Mouse (Mus musculus): Measurements from ENCODE around the gene Tubb2a. TPM values are rescaled to one million over a fixed set of nuclear protein-coding genes. Genes with fewer than 3 reads are reported as not detected.

The Tubb2a gene
- total RNA-seq, 1 experiment from 2014 or later: 7.3 TPM

DNA sequence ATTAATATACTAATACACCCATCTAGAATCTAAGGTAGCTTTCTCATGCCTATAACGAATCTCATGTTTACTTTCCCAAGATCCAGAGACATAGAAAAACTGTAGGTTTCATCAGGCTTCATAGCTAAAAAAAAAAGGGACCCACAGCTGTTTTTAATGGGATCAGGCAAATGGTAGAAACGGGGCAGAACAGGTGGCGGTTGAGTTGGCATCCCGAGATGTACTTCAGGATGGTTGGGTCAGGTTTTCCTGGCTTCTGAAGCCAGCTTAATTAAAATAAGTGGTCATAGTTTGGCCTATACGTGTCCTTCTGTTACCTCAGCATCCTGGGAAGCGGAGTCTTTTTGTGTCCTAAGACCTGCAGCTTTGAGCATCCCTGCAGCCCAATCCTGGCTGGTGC, 6.0 kb downstream of the Tubb2a start:
- no peak for ATAC-seq (replicated peaks in 1 of 2; ENCODE audit: insufficient read depth in 1 of 2, low FRiP score in 2 of 2, low TSS enrichment in 1 of 2, low read depth in 1 of 2, poor library complexity in 2 of 2, severe bottlenecking in 2 of 2)

DNA sequence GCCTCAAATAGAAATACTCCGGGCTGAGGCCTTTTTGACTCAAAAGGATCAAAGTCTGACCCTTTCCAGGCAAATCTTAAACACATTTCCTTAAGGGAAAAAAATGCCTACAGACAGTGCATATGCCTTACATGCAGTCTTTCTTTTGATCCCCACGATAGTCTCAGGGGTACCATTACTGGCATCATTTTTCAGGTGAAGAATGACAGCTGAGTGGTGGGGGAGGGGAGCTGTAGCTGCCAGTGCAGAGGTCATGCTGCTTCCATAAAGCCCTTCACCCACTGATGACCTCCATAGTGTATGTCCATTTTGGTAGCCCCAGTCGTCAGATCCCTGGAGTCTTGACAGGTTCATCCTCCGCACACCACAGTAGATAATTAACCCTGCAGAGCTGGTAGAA, 7.5 kb downstream of the Tubb2a start:
- ATAC-seq (replicated peaks in 1 of 2; ENCODE audit: insufficient read depth in 1 of 2, low FRiP score in 2 of 2, low TSS enrichment in 1 of 2, low read depth in 1 of 2, poor library complexity in 2 of 2, severe bottlenecking in 2 of 2): no peak

DNA sequence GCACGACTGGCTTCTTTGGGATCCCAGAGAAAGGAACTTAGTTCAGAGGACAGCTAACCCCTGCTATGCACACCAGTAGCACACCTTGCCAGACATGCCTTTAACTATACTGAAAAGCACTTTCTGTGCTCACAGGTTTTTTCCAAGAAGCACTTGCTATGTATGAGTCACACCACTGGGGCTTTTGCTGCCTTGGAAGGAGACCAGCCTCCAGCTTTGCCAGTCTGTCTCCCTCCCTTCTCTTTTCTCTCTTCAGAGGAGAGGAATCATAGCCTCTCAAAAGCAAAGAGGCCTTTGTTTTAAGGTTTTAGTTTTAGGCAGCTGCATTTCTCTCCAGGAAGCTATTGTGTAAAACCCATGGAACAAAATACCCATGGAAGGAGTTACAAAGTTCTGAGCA, 11.5 kb downstream of the Tubb2a start:
- no peak for ATAC-seq (replicated peaks in 1 of 2; ENCODE audit: insufficient read depth in 1 of 2, low FRiP score in 2 of 2, low TSS enrichment in 1 of 2, low read depth in 1 of 2, poor library complexity in 2 of 2, severe bottlenecking in 2 of 2)

DNA sequence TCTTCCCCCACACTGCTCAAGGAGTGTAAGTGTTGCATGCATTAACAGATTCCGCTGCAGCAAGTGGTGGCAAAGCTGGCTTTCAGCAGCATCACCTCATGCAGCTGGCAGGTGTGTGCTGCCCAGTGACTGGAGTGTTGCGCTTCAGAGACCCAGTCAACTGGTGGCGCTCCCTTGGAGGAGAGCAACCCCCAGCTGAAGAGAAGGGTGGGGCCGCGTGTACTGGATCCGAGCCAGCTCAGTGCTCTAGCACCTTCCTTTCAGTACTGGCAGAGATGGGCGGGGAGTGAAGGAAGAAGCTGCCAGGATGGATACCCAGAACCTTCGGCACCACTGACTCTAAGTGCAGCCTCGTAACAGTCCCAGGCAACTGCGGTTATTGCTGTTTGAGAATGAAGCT, 15.3 kb downstream of the Tubb2a start:
- ATAC-seq (replicated peaks in 1 of 2; ENCODE audit: insufficient read depth in 1 of 2, low FRiP score in 2 of 2, low TSS enrichment in 1 of 2, low read depth in 1 of 2, poor library complexity in 2 of 2, severe bottlenecking in 2 of 2): no peak

DNA sequence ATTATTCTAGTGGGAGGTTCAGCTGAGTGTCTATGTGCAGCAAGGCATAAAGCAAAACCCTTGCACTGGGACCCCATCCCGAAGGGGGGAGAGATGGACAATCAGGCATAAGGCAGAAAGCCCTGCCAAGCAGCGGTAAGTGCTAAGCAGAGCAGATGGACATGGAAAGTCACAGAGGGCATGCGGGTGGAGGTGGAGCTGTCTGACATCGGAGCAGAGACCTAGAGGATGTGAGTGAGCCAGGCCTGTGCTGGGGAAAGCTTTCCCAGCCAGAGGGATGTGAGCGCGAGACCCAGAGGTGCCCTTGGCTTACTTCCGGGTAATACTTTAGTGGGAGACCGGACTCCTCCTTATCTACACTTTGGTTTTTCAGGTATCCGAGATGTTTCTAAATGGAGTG, 17.7 kb downstream of the Tubb2a start:
- ATAC-seq (replicated peaks in 1 of 2; ENCODE audit: insufficient read depth in 1 of 2, low FRiP score in 2 of 2, low TSS enrichment in 1 of 2, low read depth in 1 of 2, poor library complexity in 2 of 2, severe bottlenecking in 2 of 2): no peak

DNA sequence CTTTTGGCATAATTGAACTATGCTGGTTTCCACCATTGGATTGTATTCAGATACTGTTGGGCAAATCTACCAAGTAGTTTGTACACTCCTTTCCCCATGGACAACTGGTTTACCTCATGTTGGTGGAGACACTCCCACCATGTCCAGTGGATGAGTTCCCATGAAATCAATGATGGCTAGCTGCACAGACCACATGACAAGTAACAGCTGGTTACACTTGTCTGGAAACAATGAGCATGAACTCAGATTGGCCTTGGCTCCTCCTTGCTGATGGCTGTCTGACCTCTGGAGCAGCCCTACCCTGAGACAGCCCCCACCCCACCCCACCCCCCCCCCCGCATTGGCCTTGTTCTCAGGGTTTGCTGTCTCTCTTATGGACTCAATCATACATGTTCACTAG, 20.6 kb downstream of the Tubb2a start:
- ATAC-seq (replicated peaks in 1 of 2; ENCODE audit: insufficient read depth in 1 of 2, low FRiP score in 2 of 2, low TSS enrichment in 1 of 2, low read depth in 1 of 2, poor library complexity in 2 of 2, severe bottlenecking in 2 of 2): no peak

DNA sequence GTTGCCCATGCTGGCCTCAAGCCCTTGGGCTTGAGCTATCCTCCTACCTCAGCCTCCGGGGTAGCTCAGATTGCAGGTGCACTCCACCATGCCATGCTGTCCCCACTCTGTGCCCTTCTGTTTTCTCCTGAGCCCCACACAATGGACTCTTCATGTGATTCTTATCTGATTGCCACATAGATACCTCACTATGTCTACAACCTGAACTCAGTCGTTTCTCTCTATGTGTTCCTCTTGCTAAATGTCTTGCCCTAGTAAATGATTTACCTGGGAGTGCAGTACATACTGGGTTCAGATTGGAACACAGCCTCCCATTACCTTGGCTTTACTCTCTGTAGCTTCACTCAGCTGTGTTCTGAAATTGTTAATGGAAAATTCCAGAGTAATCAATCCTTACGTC, 22.8 kb downstream of the Tubb2a start:
- no peak for ATAC-seq (replicated peaks in 1 of 2; ENCODE audit: insufficient read depth in 1 of 2, low FRiP score in 2 of 2, low TSS enrichment in 1 of 2, low read depth in 1 of 2, poor library complexity in 2 of 2, severe bottlenecking in 2 of 2)

DNA sequence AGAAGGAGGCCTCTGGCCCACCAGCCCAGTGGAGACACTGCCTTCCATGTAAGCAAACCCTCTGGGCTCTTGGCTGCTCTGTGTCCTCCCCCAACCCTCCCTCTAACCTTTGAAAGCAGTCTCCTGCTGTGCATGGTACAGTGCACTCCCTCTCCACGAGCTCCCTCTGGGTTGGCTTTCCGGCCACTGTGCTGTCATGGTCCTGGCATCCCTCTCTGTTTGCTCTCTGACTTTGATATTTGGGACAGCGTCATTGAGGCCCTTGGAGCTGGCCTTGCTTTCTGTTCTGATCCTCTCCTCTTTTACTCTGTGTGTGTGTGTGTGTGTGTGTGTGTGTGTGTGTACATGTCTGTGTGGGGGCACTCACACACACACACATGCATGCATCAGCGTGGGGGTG, 23.4 kb downstream of the Tubb2a start:
- ATAC-seq (replicated peaks in 1 of 2; ENCODE audit: insufficient read depth in 1 of 2, low FRiP score in 2 of 2, low TSS enrichment in 1 of 2, low read depth in 1 of 2, poor library complexity in 2 of 2, severe bottlenecking in 2 of 2): no peak

DNA sequence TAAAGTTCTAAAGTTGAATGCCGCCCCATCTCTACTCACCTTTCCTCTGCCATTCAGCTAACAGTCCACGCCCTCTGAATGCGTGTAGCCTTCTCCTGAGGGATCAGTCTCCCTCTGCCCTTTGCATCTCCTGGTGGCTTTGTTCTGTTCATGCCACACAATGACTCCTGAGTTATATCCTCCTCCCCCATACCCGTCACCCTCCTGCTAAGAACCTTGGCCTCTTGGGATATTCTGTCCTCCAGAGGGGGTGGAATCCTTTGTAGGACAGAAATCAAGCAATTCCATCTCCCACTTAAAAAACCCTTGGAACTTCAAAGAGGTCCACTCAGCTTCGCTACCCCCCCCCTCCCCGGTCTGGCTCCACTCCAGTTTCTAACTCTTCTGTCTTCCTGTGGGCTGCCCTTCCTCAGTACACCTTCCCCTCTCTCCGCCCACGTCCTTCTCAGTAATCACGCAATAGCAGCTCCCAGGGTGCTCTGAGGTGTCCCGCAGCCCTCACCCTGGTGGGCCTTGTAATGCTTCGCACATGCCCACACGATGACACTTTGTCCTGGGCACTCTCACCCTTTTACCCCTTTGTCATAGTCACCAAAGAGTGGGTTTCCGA, 24.0 kb downstream of the Tubb2a start:
- no peak for ATAC-seq (replicated peaks in 1 of 2; ENCODE audit: insufficient read depth in 1 of 2, low FRiP score in 2 of 2, low TSS enrichment in 1 of 2, low read depth in 1 of 2, poor library complexity in 2 of 2, severe bottlenecking in 2 of 2)

DNA sequence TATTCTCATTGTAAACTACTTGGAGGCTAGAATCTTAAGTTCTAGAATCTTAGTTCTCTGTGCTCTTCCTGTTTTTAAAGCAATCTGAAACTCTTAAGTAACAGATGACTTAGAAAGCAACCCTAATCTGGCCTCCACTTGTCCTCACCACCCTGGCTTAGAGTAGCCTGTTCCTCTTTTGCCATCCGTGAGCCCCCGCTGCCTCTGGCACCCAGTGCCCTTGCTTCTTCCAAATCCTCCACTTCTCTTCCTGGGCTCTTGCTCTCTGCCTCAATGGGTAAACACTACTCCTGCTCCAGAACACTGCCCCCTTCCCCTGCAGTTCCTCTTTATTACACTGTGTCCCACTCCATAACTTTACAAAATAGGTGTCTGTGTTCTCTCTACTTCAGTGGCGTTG, 26.1 kb downstream of the Tubb2a start:
- ATAC-seq (replicated peaks in 1 of 2; ENCODE audit: insufficient read depth in 1 of 2, low FRiP score in 2 of 2, low TSS enrichment in 1 of 2, low read depth in 1 of 2, poor library complexity in 2 of 2, severe bottlenecking in 2 of 2): peak; percentile 71 to 84

DNA sequence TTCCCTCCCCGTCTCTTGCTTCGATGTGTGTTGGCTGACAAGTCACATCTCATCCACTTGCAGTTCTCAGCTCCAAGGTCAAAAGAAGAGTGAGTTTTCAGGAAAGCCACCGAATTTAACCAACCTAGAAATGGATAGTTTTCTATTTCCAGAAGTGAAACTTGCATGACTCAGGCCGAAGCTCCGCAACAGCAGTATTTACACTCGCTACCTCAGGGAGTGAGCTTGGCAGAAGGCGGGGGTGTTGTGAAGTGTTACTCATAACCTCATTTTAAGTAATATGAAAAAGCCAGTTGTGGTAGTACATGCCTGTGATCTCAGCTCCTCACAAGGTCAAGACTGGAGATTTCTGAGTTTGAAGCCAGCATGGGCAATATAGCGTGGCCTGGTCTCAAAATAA, 27.3 kb downstream of the Tubb2a start:
- ATAC-seq (replicated peaks in 1 of 2; ENCODE audit: insufficient read depth in 1 of 2, low FRiP score in 2 of 2, low TSS enrichment in 1 of 2, low read depth in 1 of 2, poor library complexity in 2 of 2, severe bottlenecking in 2 of 2): no peak

DNA sequence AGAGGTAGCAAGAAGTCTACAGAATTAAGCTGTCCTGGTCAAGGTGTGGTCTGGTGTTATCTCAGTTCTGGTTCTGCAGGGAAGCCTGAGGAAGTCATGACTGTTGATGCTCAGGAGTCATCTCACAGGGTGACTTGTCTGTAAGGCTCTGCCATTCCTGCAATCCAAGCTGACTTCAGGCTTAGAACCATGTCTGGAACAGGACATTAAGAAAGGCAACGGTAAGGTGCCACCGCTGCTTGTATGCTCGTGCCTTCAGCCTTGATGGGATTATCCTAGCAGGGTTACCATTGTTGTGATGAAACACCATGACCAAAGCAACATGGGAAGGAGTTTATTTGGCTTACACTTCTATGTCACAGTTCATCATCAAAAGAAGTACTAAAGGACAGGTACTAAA, 30.3 kb downstream of the Tubb2a start:
- ATAC-seq (replicated peaks in 1 of 2; ENCODE audit: insufficient read depth in 1 of 2, low FRiP score in 2 of 2, low TSS enrichment in 1 of 2, low read depth in 1 of 2, poor library complexity in 2 of 2, severe bottlenecking in 2 of 2): no peak

DNA sequence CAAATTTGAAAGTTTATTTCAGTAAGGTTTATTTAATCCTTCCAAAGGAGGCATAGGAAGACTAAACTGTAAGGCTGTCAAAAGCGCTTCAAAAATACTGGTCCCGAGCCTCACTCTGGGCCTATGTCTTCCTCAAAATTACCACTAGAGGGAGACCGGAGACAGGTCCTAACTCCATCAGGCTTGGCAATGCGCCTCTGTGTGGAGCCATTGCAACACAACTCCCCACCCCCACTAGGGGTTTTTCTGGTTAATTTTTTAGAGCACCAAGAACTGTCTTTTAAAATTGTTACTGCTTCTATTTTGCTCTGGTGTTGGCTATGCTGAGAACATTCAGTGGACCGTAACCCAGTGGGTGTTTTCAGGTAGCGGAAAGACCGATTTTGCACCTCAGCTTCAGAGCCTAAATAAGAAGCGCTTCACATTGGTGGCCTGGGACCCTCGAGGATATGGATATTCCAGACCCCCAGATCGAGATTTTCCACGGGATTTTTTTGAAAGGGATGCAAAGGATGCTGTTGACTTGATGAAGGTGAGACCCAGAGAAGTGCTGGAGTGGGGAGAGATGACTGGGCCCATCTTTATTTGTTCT, 31.3 kb downstream of the Tubb2a start:
- peak; percentile 86 to 94 for ATAC-seq (replicated peaks in 1 of 2; ENCODE audit: insufficient read depth in 1 of 2, low FRiP score in 2 of 2, low TSS enrichment in 1 of 2, low read depth in 1 of 2, poor library complexity in 2 of 2, severe bottlenecking in 2 of 2)

DNA sequence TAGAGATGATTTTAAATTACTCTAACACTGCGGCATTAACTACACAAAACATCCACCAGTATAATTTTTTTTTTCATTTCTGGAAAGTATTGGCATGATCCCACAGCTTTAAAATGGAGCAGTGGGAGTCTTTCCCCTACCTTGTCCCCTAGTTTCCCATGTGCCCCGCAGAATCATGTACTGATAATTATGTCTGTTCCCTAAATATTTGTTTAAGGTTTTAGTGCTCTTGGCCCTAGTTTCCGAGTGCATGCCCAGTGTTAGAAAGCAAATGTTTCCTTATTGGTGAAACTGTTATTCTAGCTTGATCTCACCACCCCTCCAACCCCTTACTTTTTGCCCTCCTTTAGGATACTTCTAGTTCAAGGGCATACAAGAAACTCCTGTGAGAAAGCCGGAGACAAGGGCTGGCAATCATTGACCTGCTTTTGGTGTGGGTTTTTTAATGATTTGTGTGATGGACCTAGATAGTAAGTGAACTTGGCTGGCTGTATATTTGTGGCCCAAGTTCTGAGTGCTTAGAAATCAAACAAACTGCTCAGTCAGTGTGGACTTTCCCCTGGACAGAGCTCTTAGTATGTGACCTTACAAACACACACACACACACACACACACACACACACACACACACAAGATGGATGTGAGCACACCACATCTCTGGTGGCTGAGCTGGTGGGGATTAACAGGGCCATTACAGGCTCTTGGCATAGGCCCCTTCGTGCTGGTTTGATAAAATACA, 32.1 kb downstream of the Tubb2a start:
- ATAC-seq (replicated peaks in 1 of 2; ENCODE audit: insufficient read depth in 1 of 2, low FRiP score in 2 of 2, low TSS enrichment in 1 of 2, low read depth in 1 of 2, poor library complexity in 2 of 2, severe bottlenecking in 2 of 2): no peak

DNA sequence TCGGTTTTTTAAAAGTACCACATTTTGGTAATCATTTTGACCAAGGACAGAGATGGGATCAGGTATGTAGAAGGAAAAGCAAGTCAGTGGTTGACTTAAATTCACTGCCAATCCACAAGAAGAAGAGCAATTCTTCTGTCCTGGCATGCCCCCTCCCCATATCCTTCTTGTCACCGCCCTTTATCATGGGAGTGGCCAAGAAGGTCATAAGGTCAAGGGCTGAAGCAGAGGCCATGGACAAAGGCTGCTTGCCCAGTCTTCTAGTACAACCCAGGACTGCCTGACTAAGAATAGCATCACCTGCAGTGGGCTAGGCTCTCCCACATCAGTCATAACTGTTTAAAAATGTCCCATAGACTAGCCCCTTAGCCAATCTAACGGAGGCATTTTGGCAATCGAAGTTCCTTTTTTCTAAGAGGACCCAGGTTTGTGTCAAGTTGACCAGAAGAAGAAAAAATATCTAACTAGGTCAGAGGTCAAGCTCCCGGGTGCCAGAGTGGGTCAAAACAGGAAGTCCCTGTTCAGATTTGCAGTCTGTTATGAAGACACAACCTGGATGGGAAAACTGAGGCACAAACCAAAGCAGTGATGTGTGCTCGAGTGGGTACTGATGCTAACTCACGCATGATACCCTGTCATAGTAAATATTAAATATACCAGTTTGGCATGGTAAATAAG, 34.0 kb downstream of the Tubb2a start:
- no peak for ATAC-seq (replicated peaks in 1 of 2; ENCODE audit: insufficient read depth in 1 of 2, low FRiP score in 2 of 2, low TSS enrichment in 1 of 2, low read depth in 1 of 2, poor library complexity in 2 of 2, severe bottlenecking in 2 of 2)

DNA sequence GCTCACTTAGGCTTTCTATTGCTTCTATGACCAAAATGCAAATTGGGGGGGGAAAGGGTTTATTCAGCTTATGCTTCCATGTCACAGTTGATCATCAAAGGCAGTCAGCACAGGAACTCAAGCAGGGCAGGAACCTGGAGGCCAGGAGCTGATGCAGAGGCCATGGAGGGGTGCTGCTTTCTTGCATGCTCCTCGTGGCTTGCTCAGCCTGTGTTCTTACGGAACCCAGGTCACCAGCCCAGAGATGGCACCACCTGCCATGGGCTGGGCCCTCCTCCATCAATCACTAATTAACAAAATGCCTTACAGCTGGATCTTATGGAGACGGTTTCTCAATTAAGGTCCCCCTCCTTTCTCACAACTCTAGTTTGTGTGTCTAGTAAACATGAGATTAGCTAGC, 37.7 kb downstream of the Tubb2a start:
- ATAC-seq (replicated peaks in 1 of 2; ENCODE audit: insufficient read depth in 1 of 2, low FRiP score in 2 of 2, low TSS enrichment in 1 of 2, low read depth in 1 of 2, poor library complexity in 2 of 2, severe bottlenecking in 2 of 2): no peak

DNA sequence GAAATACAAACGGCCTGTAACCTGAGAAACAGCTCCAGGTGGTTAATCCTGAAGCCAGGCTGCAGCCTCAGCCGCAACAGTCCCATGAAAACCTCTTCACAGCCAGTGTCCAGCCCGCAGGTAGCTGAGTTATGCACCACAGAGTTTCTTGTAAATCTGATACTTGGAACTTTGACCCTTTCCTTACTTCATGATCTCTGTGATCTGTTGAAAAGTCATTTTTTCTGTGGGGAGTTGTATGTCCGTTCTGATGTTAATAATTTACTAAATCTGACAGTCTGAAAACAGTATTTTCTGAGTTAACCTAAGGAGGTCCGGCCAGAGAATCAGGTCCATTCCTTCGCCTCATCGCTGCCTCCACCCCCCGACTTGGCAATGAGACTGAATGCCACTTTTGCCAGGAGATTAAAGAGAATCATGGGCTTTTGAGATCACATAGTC, 38.9 kb downstream of the Tubb2a start:
- no peak for ATAC-seq (replicated peaks in 1 of 2; ENCODE audit: insufficient read depth in 1 of 2, low FRiP score in 2 of 2, low TSS enrichment in 1 of 2, low read depth in 1 of 2, poor library complexity in 2 of 2, severe bottlenecking in 2 of 2)

DNA sequence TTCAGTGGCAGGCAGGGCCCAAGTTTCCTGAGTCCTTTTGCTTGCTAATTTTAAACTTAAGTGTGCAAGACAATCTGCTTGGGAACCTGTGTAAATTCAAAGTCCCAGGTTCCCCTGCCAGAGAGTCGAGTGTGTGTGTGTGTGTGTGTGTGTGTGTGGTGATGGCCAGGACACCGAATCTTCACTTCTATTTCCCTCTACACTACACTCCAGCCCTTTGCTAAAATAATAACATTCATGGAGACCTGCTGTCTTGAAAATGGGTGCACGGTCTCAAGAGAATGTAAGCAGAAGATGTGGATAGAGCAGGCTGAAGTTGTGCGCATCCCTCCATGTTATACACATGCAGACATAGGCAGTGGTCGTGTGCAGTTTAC, 39.8 kb downstream of the Tubb2a start:
- no peak for ATAC-seq (replicated peaks in 1 of 2; ENCODE audit: insufficient read depth in 1 of 2, low FRiP score in 2 of 2, low TSS enrichment in 1 of 2, low read depth in 1 of 2, poor library complexity in 2 of 2, severe bottlenecking in 2 of 2)
